Mouse (Mus musculus) splenic B cell, adult 2 months (primary cell): Measurements from ENCODE around the gene Sprr2b.
"Not testable (repeated sequence)": the region's sequence is repeated elsewhere in the genome, so short reads cannot be mapped to it uniquely, and the experiment has no call there.

ENCODE experiments used
- DNase-seq: peaks from one replicate; pipeline ENCODE4 v3.0.0-alpha.2; 2011; ENCODE audit warnings: low read depth, low spot score
- H3K27me3 ChIP-seq: 2 replicates; pipeline ENCODE4 v1.6.1; 2012; ENCODE audit warnings: mild to moderate bottlenecking, low read length, moderate library complexity, mixed read lengths; ENCODE audit not compliant: control insufficient read depth, poor library complexity, insufficient read depth, severe bottlenecking
- H3K36me3 ChIP-seq: 2 replicates; pipeline ENCODE4 v1.6.1; 2012; ENCODE audit warnings: mild to moderate bottlenecking, low read length, moderate library complexity, mixed read lengths; ENCODE audit not compliant: control insufficient read depth, poor library complexity, insufficient read depth, severe bottlenecking

The Sprr2b gene

DNA sequence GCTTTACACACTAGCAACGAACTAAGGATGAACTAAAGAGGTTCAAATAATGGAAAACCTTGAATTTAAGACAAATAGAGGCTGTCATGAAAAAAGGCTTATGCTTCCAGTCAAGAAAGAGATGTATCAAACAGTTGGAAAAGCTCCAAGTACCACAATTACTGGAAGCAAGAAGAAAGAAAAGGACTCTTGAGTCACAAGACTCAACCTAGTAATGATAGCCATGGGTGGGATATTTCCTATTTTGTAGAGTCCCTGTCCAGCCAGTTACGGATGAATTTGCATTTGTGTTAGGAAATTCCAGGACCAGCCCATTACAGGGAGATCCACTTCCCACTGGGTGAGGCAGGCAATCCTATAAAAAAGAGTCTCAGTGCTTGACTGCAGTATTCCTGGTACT lies at the start of gene Sprr2b:
Gene Sprr2b (plus strand): TSS at position 301 of the 400 bp plus-strand sequence.
- DNase-seq, result no peak
- Histone ChIP-seq H3K27me3 (no peaks in the 10 kb centered on the region), H3K36me3 (no peaks in the 10 kb centered on the region)

DNA sequence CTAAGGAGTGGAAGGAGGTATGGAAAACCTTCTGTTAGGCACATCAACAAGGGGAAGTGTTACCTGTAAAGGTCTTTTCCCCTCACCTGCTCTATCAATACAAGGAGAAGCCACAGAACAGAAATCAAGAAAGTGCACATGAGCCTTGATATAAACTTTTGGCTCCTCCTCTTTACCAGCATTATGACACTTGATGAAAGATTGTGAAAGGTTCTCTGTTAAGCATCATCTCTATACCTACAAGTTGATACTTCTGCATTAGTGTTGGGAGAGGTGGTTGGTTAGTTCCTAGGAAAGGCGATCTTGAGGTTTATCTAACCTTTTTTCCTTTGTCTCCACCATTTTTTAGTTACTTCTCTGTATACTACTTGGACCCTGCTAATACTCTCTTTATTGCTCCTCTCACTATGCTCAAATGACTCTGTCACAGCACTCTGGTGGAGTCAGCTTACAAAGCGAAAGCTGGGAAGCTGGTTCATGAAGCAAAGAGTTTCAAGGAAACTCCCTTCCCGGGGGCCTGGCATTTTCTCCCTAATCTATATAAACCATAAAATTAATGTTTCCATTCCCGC lies 44.9 kb upstream of the Sprr2b start:
- not testable (repeated sequence) for H3K36me3 ChIP-seq, H3K27me3 ChIP-seq, DNase-seq

DNA sequence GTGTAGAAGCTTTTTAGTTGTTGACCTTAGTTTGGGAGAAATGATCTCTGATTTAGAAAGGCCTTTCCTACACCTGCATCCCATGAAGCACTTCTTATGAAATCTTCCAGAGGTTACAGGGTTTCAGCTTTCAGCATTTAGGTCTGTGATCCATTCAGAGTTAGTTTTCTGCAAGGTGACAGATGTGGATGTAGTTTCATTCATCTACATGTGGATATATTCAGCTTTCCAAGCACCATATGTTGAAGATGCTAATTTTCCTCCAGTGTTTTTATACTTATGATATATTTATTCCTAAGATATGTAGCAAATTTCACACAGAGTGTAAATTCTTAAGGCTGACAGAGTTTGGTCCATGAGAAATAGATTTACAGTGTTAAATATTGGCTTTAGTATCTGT lies 42.9 kb upstream of the Sprr2b start:
- H3K27me3 ChIP-seq, DNase-seq, H3K36me3 ChIP-seq: not testable (repeated sequence)

DNA sequence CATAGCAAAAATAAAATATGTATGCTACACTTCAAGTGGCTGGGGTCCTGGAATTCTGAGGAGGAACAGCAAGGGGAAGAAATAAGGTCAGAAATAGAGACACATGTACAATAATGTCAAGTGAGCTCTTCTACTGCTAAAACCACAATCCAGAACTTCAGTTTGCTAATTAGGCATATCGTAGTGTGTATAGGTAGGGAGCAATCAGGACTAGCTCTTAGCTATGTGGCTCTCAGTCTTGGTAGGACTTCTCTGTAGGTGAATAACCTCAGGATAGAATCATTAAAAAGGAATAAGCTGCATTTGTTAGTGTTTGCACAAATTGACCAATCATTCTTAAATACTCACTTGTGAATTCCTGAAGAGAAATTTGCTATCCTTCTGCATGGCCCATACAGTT lies 42.4 kb upstream of the Sprr2b start:
- not testable (repeated sequence) for DNase-seq, H3K27me3 ChIP-seq, H3K36me3 ChIP-seq

DNA sequence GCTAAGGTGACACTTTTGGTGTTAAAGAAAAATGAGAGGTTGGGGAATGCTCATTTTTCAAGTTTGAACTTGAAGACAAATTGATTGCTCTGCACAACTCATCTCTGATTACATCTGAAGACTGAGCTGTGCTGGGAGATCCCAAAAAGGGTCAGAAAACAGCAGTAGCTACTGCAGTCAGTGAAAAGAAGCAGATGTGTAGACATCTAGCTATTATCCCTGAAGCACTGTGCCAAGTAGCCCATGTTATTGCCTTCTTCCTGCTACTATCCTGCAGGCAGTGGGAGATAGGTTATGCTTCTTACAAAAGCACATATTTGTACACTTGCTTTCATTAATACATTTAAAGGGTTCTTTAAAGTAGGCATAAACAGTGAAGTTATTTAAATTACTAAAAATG lies 36.8 kb upstream of the Sprr2b start:
- H3K27me3 ChIP-seq, DNase-seq, H3K36me3 ChIP-seq: not testable (repeated sequence)

DNA sequence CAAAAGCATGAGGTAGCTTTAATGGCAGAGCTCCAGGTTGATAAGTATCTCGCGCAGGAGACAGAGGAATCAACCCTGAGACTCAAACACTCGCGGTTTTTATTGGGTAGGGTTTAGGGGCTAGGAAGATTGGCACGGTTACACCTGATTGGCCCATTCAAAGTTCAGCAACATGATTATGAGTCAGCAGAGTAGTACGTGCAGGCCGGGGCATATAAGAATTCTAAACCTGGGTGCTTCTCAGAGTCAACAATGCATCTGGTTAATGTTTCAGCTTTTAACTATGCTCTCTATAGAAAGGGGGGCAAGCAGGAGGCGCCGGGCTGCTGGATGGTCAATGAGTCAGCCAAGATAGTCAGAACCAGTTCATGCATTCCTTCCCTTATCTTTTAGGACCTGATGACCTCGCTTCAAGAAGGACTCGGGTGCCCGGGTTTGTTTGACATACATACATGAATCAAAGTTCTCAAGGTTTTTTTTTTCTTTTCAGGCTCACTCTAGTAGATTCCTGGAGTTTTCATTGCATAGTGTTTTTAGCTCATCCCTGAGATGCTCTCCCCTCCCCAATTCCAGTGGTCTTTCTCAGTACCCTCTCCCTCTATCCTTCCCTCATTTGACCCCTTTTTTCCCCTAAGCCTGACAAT lies 35.3 kb upstream of the Sprr2b start:
- not testable (repeated sequence) for H3K36me3 ChIP-seq, DNase-seq, H3K27me3 ChIP-seq

DNA sequence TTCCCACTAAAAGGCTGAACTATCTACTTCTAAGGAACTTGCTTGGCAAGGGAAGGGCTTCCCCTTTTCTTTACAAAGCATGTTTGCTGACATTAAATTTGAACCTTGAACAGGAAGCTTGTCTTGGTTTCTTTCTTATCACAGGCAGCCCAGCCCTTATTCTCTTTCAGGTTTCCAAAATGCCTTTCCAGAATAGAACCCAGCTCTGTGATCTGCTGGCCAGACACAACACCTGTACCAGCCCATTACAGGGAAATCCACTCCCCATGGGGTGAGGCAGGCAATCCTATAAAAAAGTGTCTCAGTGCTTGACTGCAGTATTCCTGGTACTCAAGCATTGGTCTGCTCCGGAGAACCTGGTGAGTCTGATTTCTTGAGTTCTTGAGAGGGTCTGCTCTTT lies 31.3 kb upstream of the Sprr2b start, which contains the start of gene Sprr2a3:
Gene Sprr2a3 (plus strand): TSS at position 317 of the 400 bp plus-strand sequence.
- not testable (repeated sequence) for DNase-seq, H3K27me3 ChIP-seq, H3K36me3 ChIP-seq

DNA sequence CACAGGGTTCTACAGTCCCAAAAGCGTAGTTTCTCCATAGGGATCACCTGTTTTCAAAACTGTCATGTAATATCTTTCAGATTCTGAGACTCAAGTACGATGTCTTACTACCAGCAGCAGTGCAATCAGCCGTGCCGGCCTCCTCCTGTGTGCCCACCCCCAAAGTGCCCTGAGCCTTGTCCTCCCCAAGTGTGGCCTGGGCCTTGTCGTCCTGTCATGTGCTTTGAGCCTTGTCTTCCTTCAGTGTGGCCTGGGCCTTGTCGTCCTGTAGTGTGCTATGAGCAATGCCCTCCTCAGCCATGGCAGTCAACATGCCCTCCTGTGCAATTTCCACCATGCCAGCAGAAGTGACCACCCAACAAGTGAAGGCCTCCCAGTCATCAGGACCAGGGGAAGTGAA lies 27.9 kb upstream of the Sprr2b start:
- H3K36me3 ChIP-seq, H3K27me3 ChIP-seq, DNase-seq: not testable (repeated sequence)

DNA sequence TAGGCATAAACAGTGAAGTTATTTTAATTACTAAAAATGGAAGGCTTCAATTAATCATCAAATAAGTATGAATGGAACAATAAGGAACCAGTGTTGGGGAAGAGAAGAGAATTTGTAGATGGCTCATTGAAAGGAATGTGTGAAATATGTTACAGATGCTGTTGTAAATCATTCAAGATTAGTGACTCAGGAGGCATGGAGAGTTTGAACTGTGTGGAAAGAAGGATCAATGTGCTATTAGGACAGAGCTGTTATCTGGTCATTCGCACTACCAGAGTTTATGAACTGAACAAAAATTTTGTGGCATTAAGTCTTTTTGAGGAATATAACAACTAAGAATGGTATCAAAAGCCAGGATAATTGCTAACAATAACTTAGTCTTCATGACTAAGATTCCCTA lies 9.0 kb upstream of the Sprr2b start:
- no peak for DNase-seq
- Histone ChIP-seq H3K36me3 (no peaks in the 10 kb centered on the region), H3K27me3 (no peaks in the 10 kb centered on the region)

DNA sequence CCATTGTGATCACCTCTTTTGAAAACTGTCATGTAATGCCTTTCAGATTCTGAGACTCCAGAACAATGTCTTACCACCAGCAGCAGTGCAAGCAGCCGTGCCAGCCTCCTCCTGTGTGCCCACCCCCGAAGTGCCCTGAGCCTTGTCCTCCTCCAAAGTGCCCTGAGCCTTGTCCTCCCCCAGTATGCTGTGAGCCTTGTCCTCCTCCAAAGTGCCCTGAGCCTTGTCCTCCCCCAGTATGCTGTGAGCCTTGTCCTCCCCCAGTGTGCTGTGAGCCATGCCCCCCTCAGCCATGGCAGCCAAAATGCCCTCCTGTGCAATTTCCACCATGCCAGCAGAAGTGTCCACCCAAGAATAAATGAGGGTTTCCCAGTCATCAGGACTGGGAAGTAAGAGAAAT lies 964 bp downstream of the Sprr2b start:
- H3K27me3 ChIP-seq, result no peaks in the 10 kb centered on the region
- no peak for DNase-seq
- H3K36me3 ChIP-seq, result no peaks in the 10 kb centered on the region

DNA sequence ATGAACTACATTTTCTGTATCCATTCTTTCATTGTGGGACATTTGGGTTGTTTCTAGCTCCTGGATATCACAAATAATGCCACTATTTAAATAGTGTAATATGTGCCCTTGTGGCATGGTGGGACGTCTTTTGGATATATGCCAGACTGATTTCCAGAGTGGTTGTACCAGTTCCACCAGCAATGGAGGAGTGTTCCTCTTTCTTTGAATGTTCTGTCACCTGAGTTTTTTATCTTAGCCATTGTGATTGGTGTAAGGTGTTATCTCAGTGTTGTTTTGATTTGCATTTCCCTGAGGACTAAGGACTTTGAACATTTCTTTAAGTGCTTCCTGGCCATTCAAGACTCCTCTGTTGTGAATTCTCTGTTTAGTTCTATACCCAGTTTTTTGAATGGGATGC lies 19.9 kb downstream of the Sprr2b start:
- no peaks in the 10 kb centered on the region for H3K36me3 ChIP-seq
- H3K27me3 ChIP-seq, result no peaks in the 10 kb centered on the region
- DNase-seq, result no peak

DNA sequence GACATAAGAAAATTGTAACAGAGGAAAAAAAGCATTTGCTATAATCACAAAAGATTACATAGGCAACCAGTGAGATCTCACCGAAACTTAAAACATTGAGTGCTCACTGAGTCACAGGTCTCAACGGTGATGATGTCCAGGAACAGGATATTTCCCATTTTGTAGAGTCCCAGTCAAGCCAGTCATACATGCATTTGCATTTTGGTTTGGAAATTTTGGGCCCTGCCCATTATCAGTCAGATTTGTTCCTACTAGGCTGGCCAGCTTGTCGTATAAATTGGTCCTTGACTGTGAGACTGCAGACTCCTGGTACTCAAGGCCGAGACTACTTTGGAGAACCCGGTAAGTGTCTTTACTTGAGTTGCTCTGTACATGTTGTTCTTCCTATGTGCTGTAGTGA lies 22.4 kb downstream of the Sprr2b start, which contains the start of gene Sprr2d:
Gene Sprr2d (plus strand): TSS at position 301 of the 400 bp plus-strand sequence.
- no peak for DNase-seq
- Histone ChIP-seq H3K36me3 (no peaks in the 10 kb centered on the region), H3K27me3 (no peaks in the 10 kb centered on the region)

DNA sequence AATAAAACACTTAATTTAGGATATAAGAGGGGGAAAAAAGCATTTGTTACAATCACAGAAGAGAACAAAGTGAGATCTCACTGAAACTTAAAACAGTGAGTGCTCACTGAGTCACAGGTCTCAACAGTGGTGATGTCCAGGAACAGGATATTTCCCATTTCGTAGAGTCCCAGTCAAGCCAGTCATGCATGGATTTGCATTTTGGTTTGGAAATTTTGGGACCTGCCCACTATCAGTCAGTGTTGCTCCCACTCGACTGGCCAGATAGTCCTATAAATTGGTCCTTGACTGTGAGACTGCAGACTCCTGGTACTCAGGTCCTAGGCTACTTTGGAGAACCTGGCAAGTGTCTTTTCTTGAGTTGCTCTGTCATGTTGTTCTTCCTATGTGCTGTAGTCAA lies 35.4 kb downstream of the Sprr2b start, which contains the start of gene Sprr2e:
Gene Sprr2e (plus strand): TSS at position 301 of the 400 bp plus-strand sequence.
- Histone ChIP-seq H3K36me3 (no peaks in the 10 kb centered on the region), H3K27me3 (no peaks in the 10 kb centered on the region)
- no peak for DNase-seq

DNA sequence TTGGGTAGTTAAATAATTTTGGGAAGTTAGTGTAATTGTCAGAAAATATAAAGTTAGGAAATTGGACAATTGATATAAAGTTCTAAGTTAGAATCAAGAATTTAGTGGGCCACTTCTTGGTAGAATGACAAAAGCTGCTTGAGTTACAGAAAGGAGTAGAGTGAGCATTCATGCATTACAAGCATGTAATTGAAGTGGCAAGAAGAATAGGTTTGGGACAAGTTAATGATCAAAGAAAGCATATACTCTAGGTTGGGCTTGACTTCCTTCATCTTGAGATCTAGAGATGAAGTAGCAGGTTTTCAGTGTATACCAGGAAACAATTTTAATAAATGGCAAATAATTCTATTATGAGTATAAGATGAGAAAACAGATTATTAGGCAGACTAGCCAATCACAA lies 45.2 kb downstream of the Sprr2b start:
- H3K36me3 ChIP-seq, result no peaks in the 10 kb centered on the region
- DNase-seq, result no peak
- H3K27me3 ChIP-seq, result no peaks in the 10 kb centered on the region

DNA sequence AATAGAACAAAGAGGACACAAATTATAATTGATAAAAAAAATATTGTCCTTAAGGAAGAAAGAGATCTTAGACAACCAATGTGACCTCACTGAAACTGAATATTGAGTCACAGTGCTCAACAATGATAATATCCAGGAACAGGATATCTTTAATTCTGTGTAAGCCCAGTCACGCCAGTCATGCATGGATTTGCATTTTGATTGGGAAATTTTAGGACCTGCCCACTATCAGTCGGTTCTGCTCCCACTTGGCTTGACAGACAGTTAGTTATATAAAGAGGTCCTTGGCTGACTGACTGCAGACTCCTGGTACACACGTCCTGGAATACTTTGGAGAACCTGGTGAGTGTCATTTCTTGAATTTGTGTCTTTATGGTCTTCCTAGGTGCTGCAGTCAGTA lies 48.5 kb downstream of the Sprr2b start, which contains the start of gene Sprr2f:
Gene Sprr2f (plus strand): TSS at position 301 of the 400 bp plus-strand sequence.
- H3K36me3 ChIP-seq, result no peaks in the 10 kb centered on the region
- no peak for DNase-seq
- H3K27me3 ChIP-seq, result no peaks in the 10 kb centered on the region
